Mouse (Mus musculus) stomach, embryonic 16.5 days (tissue): ENCODE measurements around the gene Wiz. TPM values are rescaled to one million over a fixed set of nuclear protein-coding genes. Genes with fewer than 3 reads are reported as not detected.

Source experiments
- ATAC-seq: fragments of 200-750 bp; cut with Nextera tagmentation; 2 replicates; pipeline ENCODE4 v1.8.0; 2017; ENCODE audit warnings: moderate number of reproducible peaks, moderate TSS enrichment; ENCODE audit not compliant: insufficient read depth, low FRiP score
- H3K27ac ChIP-seq: fragments of 300-500 bp; sonication (generic); 2 replicates; pipeline ENCODE4 v1.5.1; 2014; ENCODE audit warnings: low read length
- H3K27me3 ChIP-seq: fragments of 300-500 bp; sonication (generic); 2 replicates; pipeline ENCODE4 v1.6.1; 2014; ENCODE audit warnings: low read length, control low read depth, mixed read lengths; ENCODE audit not compliant: control insufficient read depth, insufficient read depth
- H3K36me3 ChIP-seq: fragments of 300-500 bp; sonication (generic); 2 replicates; pipeline ENCODE4 v1.6.1; 2014; ENCODE audit warnings: low read length; ENCODE audit not compliant: control insufficient read depth, insufficient read depth
- H3K4me1 ChIP-seq: fragments of 300-500 bp; sonication (generic); 2 replicates; pipeline ENCODE4 v1.6.1; 2014; ENCODE audit warnings: low read length, control low read depth, mixed read lengths; ENCODE audit not compliant: control insufficient read depth, insufficient read depth
- H3K4me2 ChIP-seq: fragments of 300-500 bp; sonication (generic); 2 replicates; pipeline ENCODE4 v1.6.1; 2014; ENCODE audit warnings: low read depth, low read length, mixed read lengths
- H3K4me3 ChIP-seq: fragments of 300-500 bp; sonication (generic); replicated peaks from 2 replicates; pipeline ENCODE4 v1.5.1; 2014; ENCODE audit warnings: mild to moderate bottlenecking, low read length
- H3K9ac ChIP-seq: fragments of 300-500 bp; sonication (generic); 2 replicates; pipeline ENCODE4 v1.6.1; 2014; ENCODE audit warnings: low read length
- H3K9me3 ChIP-seq: fragments of 300-500 bp; sonication (generic); replicated peaks from 2 replicates; pipeline ENCODE4 v1.6.1; 2016; ENCODE audit warnings: low read length, control low read depth; ENCODE audit not compliant: control insufficient read depth
- WGBS: fragments of 180-500 bp; shearing (Covaris S2); extraction: QIAGEN DNeasy Blood & Tissue Kit; methylation state at CpG from one replicate; pipeline ENCODE4 v1.1.7; 2014; 5-methylcytosine and 5-hydroxymethylcytosine counted together
- polyA plus RNA-seq: library from polyadenylated mRNA; unstranded; fragments of >200 nt; fragmentation: Nextera tagmentation; extraction: Ambion mirVana; gene quantifications from 2 replicates; pipeline ENCODE4 v1.2.1, GENCODE M21; 2015

Gene Wiz
- polyA plus RNA-seq, 1 experiment from 2014 or later, result 23.7 TPM

DNA sequence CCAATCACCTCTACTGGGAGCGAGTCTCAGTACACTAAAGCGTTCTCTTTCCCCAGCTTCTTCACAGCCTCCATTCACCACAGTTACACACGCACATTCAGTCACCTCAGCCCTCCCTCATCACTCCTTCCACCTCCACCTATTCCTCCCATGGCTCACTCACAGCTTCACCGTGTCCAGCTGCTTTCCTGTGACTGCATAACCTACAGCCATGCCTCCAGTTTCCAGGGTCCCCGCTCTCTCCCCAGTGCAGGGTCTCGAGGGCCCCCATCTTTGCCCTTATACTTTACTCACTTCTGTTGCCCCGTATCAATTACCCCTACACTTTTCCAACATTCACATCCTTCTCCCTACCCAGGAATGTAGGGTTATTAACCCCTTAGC lies 1.3 kb downstream of the Wiz start:
- H3K9me3 ChIP-seq, result no peaks in the 10 kb centered on the region
- no peak overlapping the region for H3K27ac ChIP-seq
- 0 out of 2 replicates have a peak, but pooled peaks cover 6% of the 10 kb centered on the region for H3K4me1 ChIP-seq
- peak overlapping the region; percentile 73 for H3K4me3 ChIP-seq
- 24% methylated on average over 7 of the region's 7 CpGs for WGBS
- ATAC-seq, result no peak
- H3K27me3 ChIP-seq, result peaks cover 18% of the 10 kb centered on the region
- peak overlapping the region; percentile 98 for H3K4me2 ChIP-seq
- peak overlapping the region; percentile 89 for H3K9ac ChIP-seq
- H3K36me3 ChIP-seq, result no peaks in the 10 kb centered on the region

DNA sequence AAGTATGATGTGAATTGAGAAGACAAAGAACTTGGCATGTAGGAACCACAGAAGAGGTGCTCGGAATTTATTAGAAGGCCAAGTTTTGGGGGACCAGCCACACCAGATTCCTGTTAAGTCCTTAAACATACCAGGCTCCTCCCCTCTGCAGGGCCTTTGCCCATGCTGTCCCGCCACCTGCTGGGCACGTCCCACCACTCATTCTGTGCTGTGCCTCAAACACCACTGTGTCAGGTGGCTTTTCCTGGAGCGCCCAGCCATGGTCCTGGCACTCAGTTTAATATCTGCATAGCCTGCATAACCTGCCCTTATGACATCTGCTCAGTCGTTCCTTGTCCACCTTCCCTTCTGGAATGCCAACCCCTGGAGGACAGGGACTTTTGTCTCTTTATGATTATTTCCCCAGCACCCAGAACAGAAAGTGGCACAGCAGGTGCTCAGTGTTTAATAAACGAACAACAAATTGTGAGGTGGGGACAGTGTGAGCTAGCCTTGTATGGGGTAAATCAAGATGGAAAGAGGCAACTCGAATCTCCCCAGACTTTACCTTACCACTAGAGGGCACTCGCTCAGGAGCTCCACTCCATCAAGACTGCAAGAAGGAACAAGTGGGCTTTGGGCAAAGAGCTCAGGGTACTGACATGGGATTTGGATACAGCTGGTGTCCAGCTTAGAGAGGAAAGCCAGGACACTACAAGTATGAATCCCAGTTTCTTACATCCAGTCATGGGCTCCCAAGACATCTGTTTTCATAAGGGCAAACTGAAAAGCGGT lies 2.4 kb downstream of the Wiz start:
- Histone ChIP-seq H3K4me3 (no peak overlapping the region), H3K27ac (no peak overlapping the region), H3K4me2 (no peak overlapping the region), H3K4me1 (0 out of 2 replicates have a peak, but pooled peaks cover 6% of the 10 kb centered on the region), H3K9me3 (no peaks in the 10 kb centered on the region), H3K27me3 (peaks cover 10% of the 10 kb centered on the region), H3K9ac (no peak overlapping the region), H3K36me3 (no peaks in the 10 kb centered on the region)
- ATAC-seq, result no peak
- WGBS, result 69% methylated on average over 9 of the region's 9 CpGs

DNA sequence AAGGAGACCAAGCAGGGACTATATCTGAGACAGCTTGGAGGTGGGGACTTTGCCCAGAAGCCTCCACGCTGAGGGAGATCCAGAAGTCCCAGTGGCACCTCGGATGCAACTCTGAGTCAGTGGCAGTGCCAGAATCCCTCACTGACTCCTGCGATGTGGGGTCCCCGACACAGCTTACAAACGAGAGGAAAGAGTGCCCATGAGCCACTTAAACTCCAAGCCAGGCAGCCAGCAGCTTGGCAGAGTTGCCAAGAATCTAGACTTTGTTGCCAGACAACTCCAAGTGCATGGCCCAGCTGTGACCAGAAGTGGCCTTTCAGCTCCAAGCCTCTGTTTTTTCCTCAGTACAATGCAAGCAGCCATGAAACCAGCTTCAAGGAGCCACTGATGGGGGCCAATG lies 5.6 kb downstream of the Wiz start:
- ATAC-seq, result no peak

DNA sequence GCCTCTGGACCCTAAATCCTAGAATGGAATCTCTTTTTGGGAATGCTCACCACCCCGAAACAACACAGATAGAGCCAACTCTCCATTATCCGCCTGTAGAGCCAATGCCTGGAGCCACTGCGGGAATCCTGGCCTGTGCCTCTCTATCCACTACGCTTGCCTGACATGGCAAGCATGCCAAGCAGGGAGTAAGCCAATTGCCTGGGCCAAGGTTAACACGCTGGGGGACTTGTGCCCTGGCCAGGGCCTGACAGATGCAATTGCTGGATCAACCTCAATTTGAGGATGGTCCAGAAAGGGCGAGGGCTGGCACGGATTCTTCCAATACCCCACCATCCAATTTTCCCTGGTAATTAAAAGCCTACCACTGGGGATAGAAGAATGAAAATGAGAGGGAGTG lies 6.7 kb downstream of the Wiz start:
- no peaks in the 10 kb centered on the region for H3K27me3 ChIP-seq
- no peak for ATAC-seq
- no peaks in the 10 kb centered on the region for H3K9me3 ChIP-seq
- 93% methylated on average over 7 of the region's 7 CpGs for WGBS
- H3K9ac ChIP-seq, result no peak overlapping the region
- no peak overlapping the region for H3K4me2 ChIP-seq
- H3K4me1 ChIP-seq, result no peaks in the 10 kb centered on the region
- no peak overlapping the region for H3K27ac ChIP-seq
- no peaks in the 10 kb centered on the region for H3K36me3 ChIP-seq
- H3K4me3 ChIP-seq, result no peak overlapping the region

More for the DNA sequence above, 5.6 kb downstream of the Wiz start:
- no peaks in the 10 kb centered on the region for H3K27me3 ChIP-seq
- no peak overlapping the region for H3K4me3 ChIP-seq
- no peaks in the 10 kb centered on the region for H3K36me3 ChIP-seq
- no peak overlapping the region for H3K9ac ChIP-seq
- no peak overlapping the region for H3K4me2 ChIP-seq
- WGBS, result 85% methylated on average over 5 of the region's 5 CpGs
- 0 out of 2 replicates have a peak, but pooled peaks cover 6% of the 10 kb centered on the region for H3K4me1 ChIP-seq
- no peaks in the 10 kb centered on the region for H3K9me3 ChIP-seq
- H3K27ac ChIP-seq, result no peak overlapping the region

DNA sequence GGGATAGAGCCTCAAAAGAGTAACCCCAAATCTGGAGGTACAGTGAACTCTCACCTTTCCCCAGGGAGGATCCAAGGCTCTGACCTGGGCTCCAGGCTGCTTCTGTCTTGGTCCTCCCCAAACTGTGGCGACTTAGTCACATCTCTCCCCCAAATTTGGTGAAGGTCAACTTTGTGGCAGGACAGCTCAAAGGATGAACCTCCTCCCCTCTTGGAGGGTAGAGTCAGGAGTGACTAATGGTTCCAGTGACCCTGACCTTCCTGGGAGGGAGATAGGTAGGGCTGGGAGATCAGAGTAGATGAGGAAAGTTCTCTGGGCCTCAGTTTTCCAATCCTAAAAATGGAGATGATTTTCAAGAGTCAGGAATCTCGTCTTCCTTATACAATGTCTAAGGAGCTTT lies 10.5 kb downstream of the Wiz start:
- Histone ChIP-seq H3K9me3 (no peaks in the 10 kb centered on the region), H3K36me3 (no peaks in the 10 kb centered on the region), H3K4me3 (no peak overlapping the region), H3K27ac (no peak overlapping the region), H3K27me3 (no peaks in the 10 kb centered on the region), H3K4me1 (no peaks in the 10 kb centered on the region), H3K9ac (no peak overlapping the region), H3K4me2 (no peak overlapping the region)
- ATAC-seq, result no peak
- WGBS, result 68% methylated on average over 2 of the region's 2 CpGs

DNA sequence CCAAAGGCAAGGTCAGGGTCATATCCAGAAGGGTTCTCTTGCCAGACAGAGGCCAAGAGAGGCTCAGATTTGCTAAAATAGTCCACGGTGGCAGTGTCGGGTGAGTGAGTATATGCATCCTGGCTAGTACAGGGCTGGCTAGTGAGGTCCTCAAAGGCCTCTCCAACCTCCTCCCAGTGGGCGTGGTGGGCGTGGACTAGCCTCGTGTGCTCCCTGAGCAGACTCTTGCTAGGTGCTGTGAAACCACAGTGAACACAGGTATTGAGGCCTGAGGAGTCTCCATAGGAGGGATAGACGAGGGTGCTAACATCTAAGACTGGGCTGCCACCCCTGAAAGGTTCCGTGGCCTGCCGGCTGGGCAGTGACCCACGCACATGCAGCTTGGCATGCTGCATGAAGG lies 12.1 kb downstream of the Wiz start:
- 77% methylated on average over 9 of the region's 9 CpGs for WGBS
- Histone ChIP-seq H3K9me3 (no peaks in the 10 kb centered on the region), H3K9ac (no peak overlapping the region), H3K27ac (no peak overlapping the region), H3K4me2 (no peak overlapping the region), H3K27me3 (no peaks in the 10 kb centered on the region), H3K4me3 (no peak overlapping the region), H3K4me1 (no peaks in the 10 kb centered on the region), H3K36me3 (no peaks in the 10 kb centered on the region)
- ATAC-seq, result no peak

DNA sequence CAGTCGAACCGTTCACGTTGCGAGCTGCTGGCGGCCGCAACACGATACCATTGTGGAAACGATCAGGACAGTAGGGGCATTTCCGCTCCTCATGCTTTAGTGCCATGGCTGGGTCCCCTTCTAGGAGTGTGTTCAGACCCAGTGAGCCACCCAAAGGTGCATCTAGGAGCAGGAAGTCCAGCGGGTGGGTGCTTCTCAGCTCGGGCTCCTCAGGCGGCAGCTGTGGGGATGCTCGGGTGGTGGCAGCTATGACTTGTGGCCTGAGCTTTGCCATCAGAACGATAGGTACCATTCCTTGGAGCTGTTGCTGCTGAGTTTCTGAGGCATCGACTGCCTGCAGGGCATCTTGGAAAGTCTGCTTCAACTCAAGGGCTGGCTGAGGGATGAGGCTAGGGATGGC lies 12.8 kb downstream of the Wiz start:
- H3K27me3 ChIP-seq, result no peaks in the 10 kb centered on the region
- WGBS, result 81% methylated on average over 15 of the region's 15 CpGs
- no peaks in the 10 kb centered on the region for H3K4me1 ChIP-seq
- no peak overlapping the region for H3K4me2 ChIP-seq
- no peak overlapping the region for H3K27ac ChIP-seq
- H3K9me3 ChIP-seq, result no peaks in the 10 kb centered on the region
- H3K4me3 ChIP-seq, result no peak overlapping the region
- no peaks in the 10 kb centered on the region for H3K36me3 ChIP-seq
- H3K9ac ChIP-seq, result no peak overlapping the region
- ATAC-seq, result no peak

DNA sequence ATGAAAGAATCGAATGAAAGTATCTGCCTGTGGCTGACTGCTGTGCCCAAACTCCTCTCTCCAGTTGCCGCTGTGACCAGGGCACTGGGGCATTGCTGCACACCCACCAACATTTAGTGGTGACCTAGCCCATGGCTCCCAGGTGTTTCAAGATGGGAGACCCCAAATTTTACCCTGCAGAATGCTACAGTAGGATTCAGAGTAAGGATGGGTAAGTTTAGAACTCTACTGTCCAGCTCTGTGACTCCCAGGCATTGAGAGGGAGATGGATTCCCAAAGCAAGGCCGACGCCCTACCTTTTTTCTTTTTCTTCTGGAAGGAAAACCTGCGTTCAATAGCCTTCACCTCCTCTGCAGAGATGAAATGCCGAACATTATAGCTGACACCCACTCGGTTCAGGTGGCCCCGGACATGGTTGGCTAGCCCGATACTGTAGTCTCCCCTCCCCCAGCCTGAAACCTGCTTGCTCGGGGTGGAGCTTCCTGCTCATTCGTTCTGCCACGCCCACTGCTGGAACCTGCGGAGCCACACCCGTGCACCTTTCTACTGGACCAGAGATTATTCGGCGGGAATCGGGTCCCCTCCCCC lies 20.2 kb downstream of the Wiz start:
- Histone ChIP-seq H3K27ac (peak overlapping the region; percentile 65), H3K9me3 (no peaks in the 10 kb centered on the region), H3K27me3 (no peaks in the 10 kb centered on the region), H3K4me3 (peak overlapping the region; percentile 45), H3K36me3 (no peaks in the 10 kb centered on the region), H3K4me1 (peaks cover 5% of the 10 kb centered on the region), H3K9ac (peak overlapping the region; percentile 60), H3K4me2 (peak overlapping the region; percentile 51)
- 16% methylated on average over 11 of the region's 17 CpGs for WGBS
- ATAC-seq, result peak; percentile 56; the same call in 1 of the 2 replicates

DNA sequence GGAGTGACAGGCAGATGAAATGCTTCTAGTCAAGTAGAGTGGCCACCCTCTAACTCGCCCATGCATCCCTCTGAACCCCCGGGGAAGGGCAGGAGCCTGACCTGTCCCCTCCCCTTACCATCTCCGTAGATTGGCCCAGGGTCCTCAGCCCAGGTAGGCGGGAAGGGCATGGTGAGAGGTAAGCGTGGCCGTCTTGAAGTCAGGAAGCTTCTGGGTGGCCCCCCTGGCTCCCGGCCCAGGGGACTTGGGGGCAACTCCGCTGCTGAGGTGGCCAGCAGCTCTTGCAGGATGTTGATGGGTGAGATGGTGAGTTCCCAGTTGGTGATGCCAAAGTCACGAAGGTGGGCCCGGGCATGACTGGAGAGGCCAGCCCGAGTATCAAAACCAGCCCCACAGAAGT lies 21.5 kb downstream of the Wiz start:
- Histone ChIP-seq H3K4me1 (peaks cover 15% of the 10 kb centered on the region), H3K4me2 (no peak overlapping the region), H3K9ac (no peak overlapping the region), H3K27me3 (no peaks in the 10 kb centered on the region), H3K27ac (no peak overlapping the region), H3K4me3 (no peak overlapping the region), H3K36me3 (no peaks in the 10 kb centered on the region), H3K9me3 (no peaks in the 10 kb centered on the region)
- 88% methylated on average over 11 of the region's 11 CpGs for WGBS
- no peak for ATAC-seq
